Mouse (Mus musculus) frontal cortex, postnatal 14 days (tissue): ENCODE measurements around the gene Map10.

ENCODE experiments used
- DNase-seq, 2 experiments: peaks; one replicate each; pipeline ENCODE4 v3.0.0; 2022; ENCODE audit warnings: low spot score in 2 of 2

Gene Map10

GRCm38 (mm10) chr8:125669700-125670195 lies at the start of gene Map10:
Gene Map10 (plus strand): TSS chr8:125669818.
- peak; percentile 81 to 85 for DNase-seq

DNA sequence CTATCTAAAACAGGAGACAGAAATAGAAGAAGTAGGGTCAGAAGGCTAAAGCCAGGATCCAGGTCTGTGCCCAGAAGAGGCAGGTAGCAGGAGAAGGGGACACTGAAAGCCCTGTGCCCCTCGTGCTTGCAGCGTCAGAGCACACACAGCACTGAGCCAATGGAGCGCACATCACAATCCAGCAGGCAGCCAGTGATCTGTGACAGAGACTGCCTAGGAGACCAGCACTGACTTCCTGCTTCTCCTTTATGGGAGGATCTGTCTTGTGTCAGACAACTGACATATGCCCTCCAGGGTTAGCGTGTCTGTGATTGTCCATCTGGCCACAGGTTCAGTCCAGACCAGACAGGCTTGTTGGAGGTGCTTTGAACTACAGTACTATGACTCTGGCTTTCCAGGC lies 49.3 kb upstream of the Map10 start:
- no peak for DNase-seq

GRCm38 (mm10) chr8:125624287-125624686 lies 45.3 kb upstream of the Map10 start:
- DNase-seq = no peak

GRCm38 (mm10) chr8:125626381-125626780 lies 43.2 kb upstream of the Map10 start:
- no peak for DNase-seq

DNA sequence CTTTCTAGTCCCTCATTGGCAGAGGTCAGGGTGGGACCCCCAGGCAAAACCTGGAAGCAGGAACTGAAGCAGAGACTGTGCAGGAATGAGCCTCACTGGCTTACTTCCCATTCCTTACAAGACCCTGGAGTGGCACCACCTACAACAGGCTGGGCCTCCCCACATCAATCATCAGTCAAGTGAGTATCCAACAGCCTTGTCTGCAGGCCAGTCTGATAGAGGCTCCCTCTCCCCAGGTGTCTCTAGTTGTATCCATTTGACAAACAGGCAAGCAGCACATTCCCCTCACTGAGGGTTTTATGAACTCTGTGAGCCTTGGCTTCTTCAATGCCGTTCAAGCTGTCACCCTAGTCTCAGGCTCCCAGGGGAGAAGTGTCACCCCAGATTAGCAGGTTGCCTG lies 40.8 kb upstream of the Map10 start:
- no peak for DNase-seq

DNA sequence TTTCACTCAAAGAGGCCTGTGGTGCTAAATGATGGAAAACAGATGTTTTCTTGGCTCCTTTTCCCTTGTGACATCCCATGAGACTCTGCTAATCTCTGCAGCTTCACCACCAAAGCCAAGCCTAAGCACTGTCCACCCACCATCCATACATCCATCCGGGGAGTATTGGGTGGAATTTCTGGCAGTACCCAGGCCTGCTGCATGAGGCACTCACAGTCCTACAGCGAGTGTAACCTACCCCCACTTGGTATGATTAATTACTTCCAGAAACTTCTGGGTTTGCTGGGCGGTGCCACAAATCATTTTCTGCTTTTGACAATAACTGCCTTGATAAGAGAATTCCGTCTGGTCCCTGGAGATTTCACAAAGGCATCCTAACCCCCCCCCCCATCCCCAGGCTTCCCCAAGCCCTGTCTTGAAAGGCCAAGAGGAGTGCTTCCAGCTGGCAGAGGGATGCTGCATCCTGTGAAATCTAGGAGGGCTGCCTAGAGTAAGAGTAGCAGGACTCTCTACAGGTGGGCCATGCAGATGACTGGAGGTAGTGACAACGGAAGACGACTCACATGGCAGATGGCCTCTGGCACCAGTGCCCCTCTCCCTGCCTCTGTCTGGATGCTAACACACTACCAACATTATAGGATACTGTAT lies 31.1 kb upstream of the Map10 start:
- DNase-seq = no peak

- DNase-seq = no peak
Observed at GRCm38 (mm10) chr8:125639631-125640030, 30.0 kb upstream of the Map10 start.

- DNase-seq = no peak
Observed at GRCm38 (mm10) chr8:125640766-125641165, 28.9 kb upstream of the Map10 start.

DNA sequence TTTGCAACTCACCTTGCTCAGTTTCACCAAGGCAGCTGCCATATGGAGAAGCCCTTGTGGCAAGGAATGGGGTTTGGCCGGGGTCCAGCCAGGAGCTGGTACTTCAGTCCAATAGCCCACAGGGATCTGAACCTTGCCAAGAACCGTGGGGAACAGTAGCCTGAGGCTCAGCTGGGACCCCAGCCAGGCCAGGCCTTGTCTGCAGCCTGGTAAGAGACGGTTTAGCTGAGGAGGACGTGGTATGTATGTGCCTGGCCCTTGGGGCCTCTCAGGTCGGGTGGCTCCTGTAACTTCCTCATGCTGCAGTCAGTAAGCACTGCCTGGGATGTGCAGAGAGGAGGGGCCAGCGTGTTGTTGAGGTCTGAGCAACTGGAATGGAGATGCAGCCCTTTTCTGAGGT lies 27.8 kb upstream of the Map10 start:
- no peak for DNase-seq

DNA sequence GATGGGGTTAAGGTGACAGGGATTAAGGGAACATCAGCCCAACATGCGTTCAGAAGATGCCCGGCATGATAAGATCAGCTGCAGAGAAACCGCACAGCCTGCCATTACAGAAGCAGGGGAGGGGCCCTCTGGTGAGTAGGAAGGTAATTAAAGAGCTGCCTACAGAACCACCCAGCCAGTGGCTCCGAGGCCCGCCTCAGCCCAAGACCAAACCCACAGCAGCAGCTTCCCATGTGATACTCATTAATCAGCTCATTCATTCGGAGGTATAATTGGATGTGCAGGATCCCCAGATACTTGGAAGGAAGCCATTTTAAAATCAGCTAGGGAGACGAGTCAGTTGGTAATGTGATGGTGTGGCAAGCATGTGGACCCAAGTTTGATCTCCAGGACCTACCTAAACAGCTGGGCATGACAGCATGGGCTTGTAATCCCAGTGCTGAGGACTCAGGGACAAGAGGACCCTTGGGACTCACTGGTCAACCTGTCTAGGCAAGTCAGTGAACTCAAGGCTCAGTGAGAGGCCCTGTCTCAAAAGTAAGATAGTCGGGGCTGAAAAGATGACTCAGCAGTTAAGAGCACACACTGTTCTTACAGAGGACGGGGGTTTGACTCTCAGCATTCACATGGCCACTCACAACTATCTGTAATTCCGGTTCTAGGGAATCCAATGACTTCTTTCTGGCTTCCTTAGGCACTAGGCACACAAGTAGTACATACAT lies 23.7 kb upstream of the Map10 start:
- no peak for DNase-seq

- no peak for DNase-seq
Observed at GRCm38 (mm10) chr8:125649447-125649846, 20.2 kb upstream of the Map10 start.

DNA sequence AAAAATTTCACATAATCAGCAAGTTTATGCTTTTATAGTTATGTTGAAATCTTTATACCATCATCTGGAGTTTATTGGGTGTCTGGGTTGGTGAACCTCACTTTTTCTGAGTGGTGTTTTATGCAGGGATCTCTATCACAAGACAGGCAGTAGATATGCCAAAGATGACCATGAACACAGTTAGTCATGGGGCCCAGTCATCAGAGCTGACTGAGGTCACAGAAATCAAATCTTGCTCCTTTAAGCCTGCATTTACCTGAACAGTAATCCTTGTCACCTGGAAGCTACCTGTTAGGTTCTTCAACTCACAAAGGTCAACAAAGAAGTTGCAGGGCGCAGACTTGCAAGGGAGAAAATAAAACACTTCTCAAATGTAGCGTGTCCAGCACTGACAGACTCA lies 14.8 kb upstream of the Map10 start:
- DNase-seq = no peak

DNA sequence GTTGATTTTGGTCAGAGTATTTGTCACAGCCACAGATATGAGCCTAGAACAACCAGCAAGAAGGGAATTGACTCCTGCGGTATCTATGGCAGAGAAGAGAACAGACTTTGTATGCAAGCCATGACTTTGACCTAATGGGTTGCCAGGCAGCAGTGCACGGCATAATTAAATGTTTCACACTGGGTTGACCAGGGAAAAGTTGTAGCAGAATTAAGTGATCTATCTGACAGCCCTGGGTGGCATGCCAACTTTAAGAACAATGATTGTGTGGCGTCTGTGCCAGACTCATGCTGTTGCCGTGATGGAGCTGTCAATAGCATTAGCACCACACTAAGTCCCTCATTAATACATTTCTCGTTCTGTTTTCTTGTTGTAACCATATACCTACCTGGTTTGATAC lies 11.1 kb upstream of the Map10 start:
- DNase-seq = no peak

DNA sequence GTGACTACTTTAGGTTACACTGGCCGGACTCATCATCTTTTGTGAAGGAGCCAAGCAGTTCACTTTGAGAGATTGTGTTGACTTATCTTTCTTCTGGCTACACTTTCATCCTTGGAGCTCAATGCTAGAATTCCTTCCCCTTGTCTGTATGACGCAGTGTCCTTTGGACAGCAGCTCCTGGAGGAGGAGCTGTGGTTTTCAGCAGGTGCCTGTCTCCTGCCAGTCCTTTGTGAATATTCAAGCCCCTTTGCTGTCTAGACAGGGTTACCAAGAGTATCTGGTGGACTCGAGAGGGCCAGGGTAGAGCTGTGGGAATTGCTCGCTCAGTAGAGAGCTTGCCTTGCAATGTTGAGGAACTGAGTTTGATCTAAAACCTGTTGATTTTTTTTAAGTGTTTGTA lies 10.7 kb upstream of the Map10 start:
- no peak for DNase-seq

- DNase-seq = no peak
Observed at GRCm38 (mm10) chr8:125660397-125660796, 9.2 kb upstream of the Map10 start.

GRCm38 (mm10) chr8:125661958-125662668 lies 7.5 kb upstream of the Map10 start:
- no peak for DNase-seq

DNA sequence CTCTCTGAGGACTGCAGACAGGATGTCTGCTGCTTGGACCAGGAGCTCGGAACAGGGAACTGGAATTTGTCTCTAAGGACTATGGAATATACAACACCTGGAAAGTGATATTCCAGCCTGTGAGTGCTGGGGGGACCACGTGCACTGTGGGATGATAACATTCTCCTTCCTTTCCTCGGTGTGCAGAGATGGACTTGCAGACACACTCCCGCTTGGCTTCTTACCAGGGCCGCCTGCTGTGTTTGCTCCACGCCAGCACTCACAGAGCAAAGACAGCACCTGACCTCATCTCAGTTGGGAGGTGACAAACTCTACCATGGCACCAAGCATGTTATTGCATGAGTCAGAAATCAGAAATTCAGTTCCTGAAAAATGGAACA lies 7.0 kb upstream of the Map10 start:
- no peak for DNase-seq

GRCm38 (mm10) chr8:125665183-125665875 lies 4.3 kb upstream of the Map10 start:
- DNase-seq = no peak

GRCm38 (mm10) chr8:125665876-125666186 lies 3.8 kb upstream of the Map10 start:
- DNase-seq = no peak

DNA sequence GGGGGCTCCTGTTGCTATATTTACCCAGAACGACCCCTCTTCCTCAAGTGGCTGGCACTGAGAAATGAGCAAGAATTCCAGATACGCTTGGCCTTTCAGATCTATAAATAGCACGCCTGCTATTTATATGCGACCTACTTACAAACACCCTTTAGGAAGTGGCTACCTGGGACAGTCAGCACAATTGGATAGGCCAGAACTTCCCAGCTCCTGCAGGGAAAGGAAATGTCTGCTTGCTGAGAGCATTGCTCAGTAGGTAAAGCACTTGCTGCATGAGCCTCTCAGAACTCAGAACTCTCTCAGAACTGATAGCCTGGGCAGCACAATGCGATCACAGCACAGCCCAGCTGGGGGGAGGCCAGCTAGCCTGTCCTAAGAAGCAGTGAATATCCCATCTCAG lies 3.4 kb upstream of the Map10 start:
- no peak for DNase-seq

GRCm38 (mm10) chr8:125667248-125667647 lies 2.4 kb upstream of the Map10 start:
- DNase-seq = no peak

DNA sequence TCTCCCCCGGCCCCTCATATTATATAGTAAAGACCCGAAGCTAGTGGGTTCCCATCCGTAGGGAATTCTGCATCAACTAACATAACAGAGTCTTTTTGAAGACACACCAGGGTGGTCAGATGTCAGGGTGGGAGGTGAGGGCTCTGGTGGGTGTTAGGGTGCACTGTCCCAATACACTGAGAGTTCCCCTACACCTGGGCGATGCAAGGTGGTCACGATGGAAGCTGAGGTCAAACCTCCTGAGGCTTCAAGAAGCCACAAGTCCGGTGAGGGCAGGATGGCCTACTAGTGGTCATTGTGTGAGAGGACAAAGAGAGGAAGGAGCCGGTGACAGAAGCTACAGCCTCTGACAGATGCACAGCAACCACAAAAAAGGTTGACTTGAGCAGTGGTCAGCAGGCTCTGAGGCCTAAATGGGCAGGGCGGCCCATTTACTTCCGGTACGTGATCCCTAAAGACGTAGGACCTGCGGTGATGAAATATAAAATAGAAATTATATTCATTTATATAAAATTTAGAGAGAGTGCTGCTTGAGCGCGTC lies 389 bp upstream of the Map10 start:
- no peak for DNase-seq
